Mouse (Mus musculus): ENCODE data around the gene Cnnm2.

Gene Cnnm2

DNA sequence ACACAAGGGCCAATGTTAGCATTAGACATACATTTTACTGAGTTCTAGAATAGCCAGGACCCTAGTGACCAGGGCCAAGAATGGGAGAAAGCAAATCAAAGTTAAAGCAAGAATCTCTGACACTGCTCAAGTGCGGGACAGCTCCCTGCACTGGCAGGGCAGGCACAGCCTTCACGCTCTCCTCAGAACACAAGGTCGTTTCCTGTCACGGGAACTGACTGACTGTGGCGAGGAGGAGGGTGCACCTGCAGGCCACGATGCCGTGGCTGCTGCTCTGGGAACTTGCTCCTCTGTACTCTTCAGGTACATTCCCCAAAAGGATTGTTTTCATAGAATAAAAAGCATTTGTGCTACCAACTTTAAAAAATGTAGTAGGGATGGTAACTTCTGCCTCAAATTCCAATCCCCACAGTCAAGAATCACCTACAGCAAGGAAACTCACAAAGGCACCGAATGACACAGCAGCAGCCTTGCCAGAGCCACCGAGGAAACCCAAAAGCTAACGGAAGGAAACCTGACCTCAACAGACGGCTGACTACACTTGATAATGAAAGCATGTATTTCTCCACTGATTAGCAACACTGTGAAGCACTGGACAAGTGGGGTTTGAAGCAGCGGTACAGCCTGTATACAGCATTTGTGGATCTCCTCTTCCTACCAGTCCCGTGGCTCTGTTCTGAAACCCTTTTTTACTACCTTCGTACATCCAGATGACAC is 126.6 kb downstream of the Cnnm2 start:
- peak; percentile 75 for DNase-seq (ENCODE audit: low read depth)

DNA sequence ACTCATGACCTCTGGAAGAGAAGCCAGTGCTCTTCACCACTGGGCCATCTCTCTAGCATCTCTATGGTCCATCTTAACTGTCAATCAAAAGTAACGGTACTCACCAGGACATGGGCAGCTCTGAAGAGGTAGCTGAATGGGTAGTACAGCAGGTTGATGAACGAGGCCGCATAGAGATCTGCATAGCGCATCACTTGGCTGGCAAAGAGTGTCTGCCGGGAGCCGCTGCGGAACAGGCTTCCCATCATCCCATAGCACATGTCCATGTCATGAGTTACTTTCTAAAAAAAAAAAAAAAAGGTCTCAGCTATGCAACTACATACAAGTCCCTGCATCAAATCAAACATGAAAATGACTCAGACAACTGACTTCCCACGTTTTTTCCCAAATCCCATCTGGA is 128.3 kb downstream of the Cnnm2 start:
- DNase-seq (ENCODE audit: low read depth), result no peak

DNA sequence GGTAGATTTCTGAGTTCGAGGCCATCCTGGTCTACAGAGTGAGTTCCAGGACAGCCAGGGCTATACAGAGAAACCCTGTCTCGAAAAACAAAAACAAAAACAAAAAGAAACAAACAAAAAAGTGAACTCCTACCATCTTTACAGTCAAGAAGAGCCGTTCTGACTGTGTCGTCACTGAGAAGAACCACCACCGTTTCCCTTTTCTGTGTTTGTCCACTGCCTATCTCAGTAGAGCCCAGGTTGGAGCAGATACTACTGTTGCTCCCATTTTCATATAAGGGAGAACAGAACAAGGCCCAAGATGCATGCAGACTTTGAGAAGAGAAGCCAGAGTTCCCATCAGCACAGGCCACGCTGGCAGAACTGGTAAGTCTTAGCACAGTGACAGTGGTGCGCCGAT is 129.3 kb downstream of the Cnnm2 start:
- DNase-seq (ENCODE audit: low read depth), result no peak

DNA sequence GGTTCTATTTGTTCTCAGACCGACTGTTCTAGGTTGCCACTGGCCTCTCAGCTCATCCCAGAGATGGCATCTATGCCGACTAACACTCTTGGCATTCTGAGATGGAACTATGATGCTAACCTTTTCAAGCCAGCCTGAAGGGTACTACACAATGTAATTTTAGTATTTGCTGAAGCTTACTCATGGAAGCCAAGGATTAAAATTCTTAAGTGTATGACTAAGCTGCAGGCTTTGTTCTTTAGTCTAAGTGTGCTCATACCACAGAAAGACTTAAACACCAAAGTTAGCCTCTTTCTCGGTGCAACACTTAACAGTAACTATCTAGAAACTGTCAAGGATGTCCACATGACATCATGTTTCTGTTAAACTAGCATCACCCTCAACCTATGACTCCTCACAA is 131.5 kb downstream of the Cnnm2 start:
- no peak for DNase-seq (ENCODE audit: low read depth)

DNA sequence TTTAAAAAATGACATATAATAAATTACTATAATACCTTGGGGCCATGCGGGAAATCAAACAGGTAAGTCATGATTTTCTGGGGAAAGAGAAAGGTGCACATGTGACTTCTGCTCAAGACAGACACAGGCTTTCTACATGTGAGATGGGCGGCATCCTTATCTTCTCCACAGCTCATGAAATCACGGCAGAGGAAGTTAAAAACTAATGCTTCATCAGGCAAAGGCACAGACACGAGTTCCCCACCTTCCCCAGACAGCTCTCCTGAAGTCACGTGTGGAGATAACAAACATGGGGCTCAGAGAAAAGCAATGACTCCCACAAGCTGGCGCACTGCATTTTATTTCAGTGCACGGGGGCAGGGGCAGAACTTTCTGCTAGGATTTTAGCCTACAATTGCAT is 132.1 kb downstream of the Cnnm2 start:
- no peak for DNase-seq (ENCODE audit: low read depth)

DNA sequence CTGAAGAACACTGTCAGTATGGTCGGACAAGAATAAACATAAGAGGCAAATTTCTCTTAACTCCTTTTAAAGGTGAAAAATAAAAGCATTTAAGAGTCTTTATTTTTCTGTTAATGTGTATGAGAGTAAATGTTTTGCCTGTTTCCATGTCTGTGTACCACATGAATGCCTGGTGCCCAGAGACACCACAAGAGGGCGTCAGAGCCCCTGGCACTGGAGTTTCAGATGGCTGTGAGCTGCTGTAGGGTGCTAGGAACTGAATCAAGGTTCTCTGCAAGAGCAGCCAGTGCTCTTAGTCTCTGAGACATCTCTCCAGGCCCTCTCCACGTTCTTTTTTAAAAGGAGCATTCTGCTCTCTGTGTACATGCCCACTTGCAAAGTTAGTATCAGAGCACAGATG is 135.7 kb downstream of the Cnnm2 start:
- DNase-seq (ENCODE audit: low read depth), result no peak

DNA sequence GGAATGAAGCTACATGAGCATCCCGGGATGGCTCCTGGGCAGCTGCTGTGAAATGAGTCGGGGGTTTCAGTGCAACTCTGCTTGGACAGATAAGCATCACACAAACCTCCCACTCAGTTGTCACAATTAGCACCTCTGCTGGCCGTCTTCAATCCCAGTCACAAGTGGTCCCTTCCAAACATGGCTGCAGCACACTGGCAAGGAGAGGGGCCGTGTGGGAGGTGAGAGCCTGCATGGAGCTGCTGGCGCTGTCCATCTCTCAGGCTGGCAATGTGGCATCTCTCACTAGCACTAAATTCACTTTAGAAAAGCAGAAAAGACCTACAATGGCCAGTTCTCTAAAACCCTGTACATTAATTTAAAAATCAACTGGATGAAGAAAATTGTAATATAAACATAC is 136.8 kb downstream of the Cnnm2 start:
- no peak for DNase-seq (ENCODE audit: low read depth)

DNA sequence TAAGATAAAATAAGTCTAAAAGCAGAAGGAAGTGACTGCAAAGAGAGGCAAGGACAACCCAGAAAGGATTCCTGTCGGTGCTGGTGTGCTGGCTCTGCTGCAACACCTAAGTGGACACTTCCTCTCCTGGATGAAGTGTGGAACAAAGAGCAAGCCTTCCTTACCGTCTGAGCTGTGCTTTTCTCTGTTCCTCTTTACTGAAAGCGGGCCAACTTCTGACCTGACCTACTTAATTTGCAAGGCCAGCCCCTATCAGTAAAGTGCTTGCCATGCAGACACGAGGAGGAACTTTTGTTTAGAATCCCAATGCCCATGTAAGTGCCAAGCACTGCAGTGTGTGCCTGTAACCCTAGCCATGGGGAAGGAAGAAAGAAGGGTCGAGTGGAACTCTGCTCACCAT is 137.9 kb downstream of the Cnnm2 start:
- DNase-seq (ENCODE audit: low read depth), result no peak

DNA sequence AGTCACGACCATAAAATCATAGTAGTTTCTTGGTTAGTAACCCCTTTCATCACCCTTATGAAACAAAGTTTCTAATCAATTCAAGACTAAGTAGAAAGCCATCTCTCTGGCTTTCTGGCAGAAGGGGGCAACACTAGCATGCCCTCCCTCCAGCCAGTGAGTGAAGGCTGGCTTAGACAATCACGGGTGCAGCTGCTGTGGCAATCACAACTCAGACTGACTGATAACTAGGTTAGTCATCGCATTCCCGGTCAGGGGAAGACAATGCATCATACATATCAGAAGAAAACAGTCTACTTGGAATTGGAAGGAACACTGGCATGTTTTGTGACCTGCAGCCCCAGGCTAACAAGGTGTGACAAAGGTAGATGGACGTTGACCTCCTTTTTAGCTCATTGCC is 138.5 kb downstream of the Cnnm2 start:
- DNase-seq (ENCODE audit: low read depth), result no peak

DNA sequence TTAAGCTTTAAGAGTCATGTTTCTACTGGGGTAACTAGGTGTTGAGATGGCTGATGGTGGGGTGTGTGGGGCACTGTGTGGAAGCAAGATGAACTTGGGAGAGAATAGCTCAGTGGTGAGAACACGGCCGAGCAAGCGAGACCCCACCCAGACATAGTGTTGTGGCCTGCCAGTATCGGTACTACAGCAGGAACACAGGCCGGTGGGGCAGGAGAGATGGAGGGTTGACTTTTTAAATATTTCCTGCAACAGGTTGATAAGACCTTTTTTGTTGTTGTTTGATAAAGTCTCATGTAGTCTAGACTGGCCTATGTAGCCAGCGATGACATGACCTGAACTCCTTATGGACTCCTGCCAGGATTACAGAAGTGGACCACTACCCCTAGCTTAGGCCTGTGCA is 139.4 kb downstream of the Cnnm2 start:
- DNase-seq (ENCODE audit: low read depth), result no peak

DNA sequence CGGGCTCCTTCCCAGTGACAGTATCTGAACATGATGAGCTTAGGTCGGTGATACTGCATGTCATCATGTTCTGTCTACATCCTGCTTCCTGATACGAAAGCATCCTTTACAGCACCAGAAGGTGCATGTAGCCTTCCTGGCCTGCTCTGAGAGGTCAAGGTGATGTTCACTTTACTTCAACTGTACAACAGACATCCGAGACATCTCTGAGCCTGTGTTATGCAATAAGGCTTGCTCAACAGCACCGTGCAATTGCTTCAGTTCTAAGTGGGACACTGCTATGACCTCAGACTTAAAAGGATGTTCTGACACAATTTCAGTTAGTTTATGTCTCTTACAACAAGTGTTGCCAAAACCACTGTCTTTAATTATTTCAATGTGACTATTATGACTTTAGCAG is 139.9 kb downstream of the Cnnm2 start:
- DNase-seq (ENCODE audit: low read depth), result no peak

DNA sequence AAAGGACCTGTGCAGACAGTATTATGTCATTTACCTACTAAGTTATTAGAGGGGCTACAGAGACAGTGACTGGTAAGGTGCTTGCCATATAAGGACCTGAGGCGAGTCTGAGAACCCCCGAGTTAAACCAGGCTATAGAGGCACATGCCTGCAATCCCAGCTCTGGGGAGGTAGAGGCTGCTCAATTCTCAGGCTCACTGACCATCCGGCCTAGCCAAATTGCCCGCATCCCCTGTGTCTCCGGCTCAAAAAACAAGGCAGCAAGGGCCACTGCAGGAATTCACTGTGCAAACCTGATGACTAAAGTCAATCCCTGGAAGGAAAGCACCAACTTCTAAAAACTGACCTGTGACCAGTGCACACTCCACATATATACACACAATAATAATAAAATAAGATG is 142.0 kb downstream of the Cnnm2 start:
- no peak for DNase-seq (ENCODE audit: low read depth)

DNA sequence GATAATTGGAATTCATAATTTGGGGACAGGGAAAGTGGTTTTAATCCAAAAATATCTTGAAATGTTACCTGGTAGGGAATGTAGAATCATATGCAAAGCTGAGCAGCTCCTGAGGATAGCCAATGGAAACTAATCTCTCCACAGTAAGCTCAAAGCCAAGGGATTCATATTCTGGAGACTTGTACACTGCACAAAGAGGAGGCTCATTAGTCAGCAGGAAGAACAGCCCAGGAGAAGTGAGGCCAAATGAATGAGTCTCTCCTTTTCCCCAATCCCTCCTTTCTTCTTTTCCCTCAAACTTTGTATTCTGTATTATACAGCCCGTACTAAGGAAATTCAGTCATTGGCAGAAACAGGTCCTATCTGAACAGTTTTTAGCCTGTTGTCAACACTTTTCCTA is 143.5 kb downstream of the Cnnm2 start:
- no peak for DNase-seq (ENCODE audit: low read depth)

DNA sequence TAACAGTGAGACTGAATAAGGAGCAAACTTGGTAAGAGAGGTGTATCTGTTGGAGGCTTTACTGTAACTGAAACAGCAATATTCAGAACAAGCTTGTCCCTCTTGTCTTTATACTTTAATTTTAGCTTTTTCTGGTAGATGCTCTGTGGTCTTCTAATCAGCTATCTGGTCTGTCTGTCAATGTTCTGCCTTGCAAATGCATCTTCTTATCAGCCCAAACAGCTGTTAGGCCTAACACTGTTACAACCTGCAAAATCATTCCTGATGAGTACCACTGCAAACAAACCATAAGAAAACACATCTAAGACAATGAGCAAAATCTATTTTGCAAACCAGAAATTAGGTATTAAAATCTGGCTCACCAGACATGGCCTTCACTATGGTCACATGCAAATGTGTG is 144.0 kb downstream of the Cnnm2 start:
- no peak for DNase-seq (ENCODE audit: low read depth)

DNA sequence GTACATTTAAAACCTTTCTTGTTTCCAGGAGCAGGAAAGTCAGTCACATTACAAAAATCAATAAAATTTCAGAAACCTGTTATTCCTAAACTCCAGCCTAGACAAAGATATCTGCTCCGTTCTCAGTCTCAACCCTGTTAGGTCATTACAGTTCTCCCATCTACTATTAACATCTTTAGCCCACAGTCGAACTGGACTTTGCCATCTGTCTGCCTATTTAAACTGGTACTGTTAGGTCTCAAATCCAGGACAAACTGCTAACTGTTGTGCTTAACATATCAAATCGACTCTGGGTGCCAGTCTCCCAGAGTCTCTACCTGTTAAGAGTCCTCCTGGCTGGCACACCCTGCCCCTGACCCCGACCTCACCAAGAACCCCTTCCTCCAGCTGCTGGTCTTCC is 144.6 kb downstream of the Cnnm2 start:
- no peak for DNase-seq (ENCODE audit: low read depth)

DNA sequence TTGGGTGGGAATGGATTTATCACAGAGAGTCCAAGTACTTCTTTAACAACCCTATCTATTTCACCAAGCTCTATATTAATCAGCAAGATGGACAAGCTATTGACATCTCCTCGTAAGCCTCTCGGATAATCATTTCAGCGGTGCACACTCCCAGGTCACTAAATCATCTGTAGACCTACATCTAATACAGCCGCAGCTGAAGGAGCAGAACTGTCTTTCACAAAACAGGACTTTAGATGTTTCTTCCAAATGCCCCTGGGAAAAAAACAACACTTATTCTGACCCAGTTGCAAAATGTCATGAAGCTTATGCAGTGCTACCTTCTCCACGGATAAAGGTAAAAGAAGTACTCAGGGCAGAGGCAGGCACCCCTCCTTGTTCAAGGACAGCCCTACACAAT is 146.8 kb downstream of the Cnnm2 start:
- DNase-seq (ENCODE audit: low read depth), result no peak

DNA sequence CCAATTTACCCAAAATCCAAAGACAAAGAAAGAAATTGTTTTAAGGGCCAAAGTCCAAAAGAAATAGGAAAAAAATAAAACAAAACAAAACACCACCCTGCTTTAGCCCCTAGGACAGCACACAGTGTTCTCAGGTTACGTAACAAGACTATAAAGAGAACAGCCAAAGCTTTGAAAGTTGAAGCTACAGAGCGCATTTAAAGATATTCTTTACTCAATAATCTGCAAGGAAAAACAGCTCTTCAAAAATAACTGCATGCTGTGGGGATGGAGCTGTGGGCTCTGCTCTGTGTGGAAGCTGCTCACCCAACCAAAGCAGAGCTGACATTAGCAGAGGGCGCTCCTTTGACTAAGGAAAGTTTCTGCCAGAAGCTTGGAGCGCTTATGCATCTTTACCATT is 147.6 kb downstream of the Cnnm2 start:
- DNase-seq (ENCODE audit: low read depth), result no peak

DNA sequence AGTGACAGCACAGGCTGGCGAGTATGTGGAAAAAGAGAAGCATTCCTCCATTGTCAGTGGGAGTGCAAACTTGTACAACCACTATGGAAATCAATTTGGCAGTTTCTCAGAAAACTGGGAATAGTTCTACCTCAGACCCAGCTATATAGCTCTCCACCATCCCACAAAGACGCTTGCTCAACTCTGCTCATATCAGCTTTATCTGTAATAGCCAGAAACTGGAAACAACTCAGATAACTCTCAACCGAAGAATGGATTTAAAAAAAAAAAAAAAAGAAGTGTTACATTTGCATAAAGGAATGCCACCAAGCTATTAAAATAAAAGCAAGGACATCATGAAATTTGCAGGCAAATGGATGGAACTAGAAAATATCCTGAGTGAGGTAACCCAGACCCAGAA is 150.1 kb downstream of the Cnnm2 start:
- no peak for DNase-seq (ENCODE audit: low read depth)

DNA sequence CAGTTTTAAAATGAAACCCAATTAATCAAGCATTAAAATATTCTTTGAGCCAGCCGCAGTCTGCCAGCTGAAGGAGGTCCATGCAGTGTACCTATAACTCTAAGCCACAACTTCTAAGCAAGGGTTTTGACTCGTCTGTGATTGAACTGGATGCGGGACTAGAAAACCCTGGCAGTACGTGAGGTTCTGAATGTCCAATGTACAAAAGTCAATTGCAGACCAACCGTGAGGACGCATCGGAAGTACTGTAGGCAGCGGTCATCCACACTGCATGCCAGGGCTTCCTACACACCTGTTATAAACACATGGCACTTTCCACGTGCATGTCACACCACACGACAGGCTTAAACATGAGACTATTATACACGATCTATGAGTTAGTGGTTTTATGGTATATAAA is 152.2 kb downstream of the Cnnm2 start:
- DNase-seq (ENCODE audit: low read depth), result no peak

DNA sequence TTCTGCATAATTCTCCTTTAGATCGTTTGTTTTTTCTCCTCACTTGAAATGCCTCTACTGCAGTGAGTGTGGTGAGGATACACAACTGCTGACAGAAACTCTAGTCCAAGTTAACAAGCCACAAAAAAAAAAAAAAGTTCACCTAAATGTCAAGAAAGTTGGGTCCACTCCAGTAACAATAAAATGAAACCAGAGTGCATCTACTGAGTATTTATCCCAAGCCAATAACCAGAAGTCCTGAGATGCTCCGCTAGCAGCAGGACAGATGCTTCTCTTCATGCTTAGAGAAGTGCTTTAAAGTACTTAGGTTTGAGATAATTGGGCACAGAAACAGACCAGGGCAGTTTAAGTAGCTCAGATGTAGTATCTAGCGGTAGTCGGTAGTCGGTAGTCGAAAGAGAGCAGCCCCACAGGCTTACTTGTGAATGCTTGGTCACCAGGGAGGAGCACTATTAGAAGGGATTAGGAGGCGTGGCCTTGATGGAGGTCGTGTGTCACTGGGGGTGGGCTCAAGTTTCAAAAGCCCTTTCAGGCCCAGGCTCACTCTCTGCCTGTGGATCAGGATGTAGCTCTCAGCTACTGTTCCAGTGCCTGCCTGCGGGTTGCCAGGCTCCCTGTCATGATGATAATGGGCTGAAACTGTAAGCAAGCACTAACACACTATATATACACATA is 154.1 kb downstream of the Cnnm2 start:
- no peak for DNase-seq (ENCODE audit: low read depth)

DNA sequence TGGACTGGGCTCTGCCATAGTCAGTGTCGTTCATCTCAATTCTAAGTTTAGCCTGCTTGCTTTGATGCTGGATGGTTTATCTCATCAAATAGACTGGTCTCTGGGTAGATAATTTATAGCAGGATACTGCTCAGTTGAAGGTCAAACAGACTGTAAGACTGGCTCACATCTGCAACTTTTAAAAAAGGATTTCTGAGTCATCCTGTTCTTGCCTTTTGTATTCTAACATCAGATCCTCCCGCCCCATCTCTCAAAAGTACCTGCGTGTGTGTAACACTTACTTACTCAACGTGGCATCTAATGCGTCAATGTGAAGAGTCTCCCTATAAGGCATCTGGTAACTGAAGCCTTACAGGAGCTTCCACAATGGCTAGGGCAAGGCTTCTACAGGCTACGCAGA is 159.2 kb downstream of the Cnnm2 start:
- DNase-seq (ENCODE audit: low read depth), result no peak

DNA sequence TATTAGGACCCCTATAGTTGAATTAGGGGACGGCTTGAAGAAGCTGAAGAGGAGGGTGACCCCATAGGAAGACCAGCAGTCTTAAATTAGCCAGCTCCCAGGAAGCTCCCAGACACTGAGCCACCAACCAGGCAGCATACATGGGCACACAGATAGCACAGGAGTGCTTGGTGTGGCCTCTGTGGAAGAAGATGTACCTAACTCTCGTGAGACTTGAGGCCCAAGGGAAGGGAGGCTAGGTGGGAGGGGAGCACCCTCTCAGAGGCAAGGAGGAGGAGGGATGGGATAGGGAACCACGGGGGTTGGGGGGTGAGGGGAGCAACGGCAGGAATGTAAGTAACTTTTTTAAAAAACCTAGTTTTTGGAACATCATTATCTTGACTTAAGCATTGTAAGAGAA is 165.0 kb downstream of the Cnnm2 start:
- DNase-seq (ENCODE audit: low read depth), result peak; percentile 30

DNA sequence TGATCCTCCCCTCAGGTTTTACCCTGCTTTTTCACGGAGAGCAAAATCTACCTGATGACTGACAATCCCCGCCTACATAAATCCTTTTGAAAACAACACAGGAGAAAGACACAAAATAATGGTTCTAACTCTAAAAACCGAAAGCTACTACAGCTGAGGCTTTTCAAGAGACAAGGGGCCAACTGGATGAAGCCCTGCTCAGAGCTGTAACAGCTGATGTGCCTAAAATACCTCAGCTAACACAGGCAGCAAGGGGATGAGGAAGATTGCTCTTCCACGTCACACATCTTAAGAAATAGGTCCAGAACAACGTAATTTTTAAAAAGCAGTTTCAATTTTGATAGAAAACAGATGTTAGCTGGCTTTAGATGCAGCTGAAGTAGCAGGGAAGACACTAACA is 165.6 kb downstream of the Cnnm2 start:
- peak; percentile 63 for DNase-seq (ENCODE audit: low read depth)

DNA sequence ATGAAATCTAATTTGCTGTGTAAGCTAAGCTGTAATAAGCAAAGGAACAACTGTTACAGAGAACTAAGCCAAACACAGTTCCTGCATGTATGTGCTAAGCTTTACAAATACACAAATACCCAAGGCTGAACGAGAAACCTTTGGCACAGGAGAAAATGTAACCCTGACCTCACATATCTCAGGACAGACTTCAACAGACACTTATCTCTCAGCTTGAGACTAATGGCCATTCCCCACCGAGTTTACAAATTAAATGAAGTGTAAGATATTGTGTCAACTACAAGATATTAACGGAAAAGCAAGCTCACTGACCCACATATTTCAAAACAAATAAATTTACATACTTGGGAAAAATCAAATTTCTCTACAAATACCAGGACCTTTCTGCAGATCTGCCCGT is 166.7 kb downstream of the Cnnm2 start:
- no peak for DNase-seq (ENCODE audit: low read depth)
